Mouse (Mus musculus): Measurements from ENCODE around the gene Fto. TPM values are rescaled to one million over a fixed set of nuclear protein-coding genes. Genes with fewer than 3 reads are reported as not detected.

Gene Fto
- total and polyA plus RNA-seq, 3 experiments, result 8.4 to 43.2 (median 15.7) TPM

DNA sequence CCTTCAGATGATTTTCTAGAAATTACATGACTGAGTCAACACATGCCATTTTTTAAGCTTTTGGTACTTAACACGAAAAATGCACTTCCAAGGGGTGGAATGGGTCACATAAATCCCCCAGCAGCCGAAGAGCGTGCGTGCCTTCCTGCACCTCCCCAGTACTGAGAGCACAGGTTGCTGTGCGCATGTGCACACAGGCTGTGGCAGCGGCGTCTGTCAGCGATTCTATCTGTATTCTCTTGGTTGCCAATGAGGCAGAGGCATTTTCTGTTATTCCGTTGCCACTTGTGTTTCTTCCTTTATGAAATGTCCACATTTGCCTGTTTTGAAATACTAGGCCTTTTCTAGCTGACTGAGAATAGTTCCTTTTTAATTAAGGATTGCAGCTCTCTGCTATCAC is 324.4 kb downstream of the Fto start:
- dilution Hi-C loops (cut with MboI; ENCODE audit: extremely low pct_ligation_motif_present, extremely low pct_unique_long_range_greater_than_20kb, low sequenced_read_pairs) (no loop called here), in situ Hi-C loops (cut with MboI; ENCODE audit: low pct_ligation_motif_present, low pct_unique_long_range_greater_than_20kb, low sequenced_read_pairs) (no loop called here)
- Histone ChIP-seq H3K4me2 (ENCODE audit: insufficient read depth, low read depth, poor library complexity, severe bottlenecking) (no peak overlapping the region), H3K9ac (ENCODE audit: insufficient read depth, low read depth) (no peak overlapping the region), H3K79me2 (replicated peaks; ENCODE audit: control insufficient read depth, extremely low read depth, insufficient read depth, poor library complexity, severe bottlenecking) (no peaks in the 10 kb centered on the region), H3K4me3 (replicated peaks in 1 of 3; ENCODE audit: low read depth in 2 of 3, low read length in 2 of 3, poor library complexity in 1 of 3) (no peak overlapping the region), H3K27ac (ENCODE audit: insufficient read depth, low read depth) (no peak overlapping the region), H3K9me3 (replicated peaks; ENCODE audit: low read length) (no peaks in the 10 kb centered on the region), H3K4me1 (ENCODE audit: control insufficient read depth in 1 of 2, insufficient read depth in 2 of 2) (peaks cover 0 to 31% of the 10 kb centered on the region in 2 experiments; a peak in 2 of 4 replicates), H3K36me3 (replicated peaks in 1 of 2; ENCODE audit: control insufficient read depth in 1 of 2, insufficient read depth in 1 of 2, low read length in 1 of 2) (peaks cover 2 to 23% of the 10 kb centered on the region in 2 experiments), H3K27me3 (replicated peaks) (no peaks in the 10 kb centered on the region)
- TF ChIP-seq MEF2A (IDR thresholded peaks at IDR 0.05; ENCODE audit: borderline replicate concordance, low read depth, low read length) (no peak), ZKSCAN1 (IDR thresholded peaks at IDR 0.05; ENCODE audit: borderline replicate concordance, low read depth, low read length) (no peak), BHLHE40 (IDR thresholded peaks at IDR 0.05; ENCODE audit: low read depth, low read length) (no peak), KAT2A (IDR thresholded peaks at IDR 0.05; ENCODE audit: insufficient replicate concordance, low read length) (no peak), PAX5 (IDR thresholded peaks at IDR 0.05; ENCODE audit: low read length) (no peak), MAX (IDR thresholded peaks at IDR 0.05; ENCODE audit: low read length) (no peak)
- DNase-seq (ENCODE audit: extremely low read depth), result no peak

DNA sequence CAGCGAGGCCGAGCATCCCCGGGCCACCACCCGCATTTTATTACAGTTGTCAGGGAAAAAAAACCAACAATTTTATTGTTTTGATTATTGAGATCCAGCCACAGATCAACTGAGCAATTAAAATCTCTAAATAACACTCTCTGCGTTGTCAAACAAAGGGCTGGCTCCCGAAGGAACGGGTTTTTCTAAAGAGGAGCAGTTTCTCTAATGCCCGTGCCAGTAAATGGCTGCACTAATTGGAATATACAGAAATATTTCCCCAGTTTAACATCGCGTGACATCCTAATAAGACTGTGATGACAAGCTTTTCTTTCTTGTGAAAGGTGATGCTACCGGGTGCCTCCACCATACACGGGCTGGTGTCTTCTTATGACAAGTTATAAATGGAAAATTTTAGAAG is 324.9 kb downstream of the Fto start:
- DNase-seq (ENCODE audit: extremely low read depth), result no peak
- no peak overlapping the region for H3K9ac ChIP-seq (ENCODE audit: insufficient read depth, low read depth)
- TF ChIP-seq MXI1 (IDR thresholded peaks at IDR 0.05; ENCODE audit: low read depth, low read length), result no peak
- no peak for TF ChIP-seq MYC (IDR thresholded peaks at IDR 0.05; ENCODE audit: low read depth, low read length)
- no peak for TF ChIP-seq JUN (IDR thresholded peaks at IDR 0.05; ENCODE audit: insufficient read depth, low read depth, low read length)
- no peak for TF ChIP-seq ELF1 (IDR thresholded peaks at IDR 0.05; ENCODE audit: low read depth, low read length)
- no peak for TF ChIP-seq CTCF (conservative IDR thresholded peaks at IDR 0.05 in 1 of 2, IDR thresholded peaks at IDR 0.05 in 1 of 2; ENCODE audit: low read depth in 2 of 2, low read length in 2 of 2)
- TF ChIP-seq ZC3H11A (IDR thresholded peaks at IDR 0.05; ENCODE audit: low read depth, low read length), result no peak
- TF ChIP-seq BHLHE40 (IDR thresholded peaks at IDR 0.05; ENCODE audit: low read depth, low read length), result no peak
- no peak for TF ChIP-seq MAZ (IDR thresholded peaks at IDR 0.05; ENCODE audit: low read depth, low read length)
- TF ChIP-seq JUND (conservative IDR thresholded peaks at IDR 0.05; ENCODE audit: low read depth, low read length), result no peak
- TF ChIP-seq SMC3 (IDR thresholded peaks at IDR 0.05; ENCODE audit: low read depth, low read length), result no peak
- no peak for TF ChIP-seq GABPA (IDR thresholded peaks at IDR 0.05; ENCODE audit: insufficient replicate concordance, low read depth, low read length)
- no peak for TF ChIP-seq MAX (IDR thresholded peaks at IDR 0.05; ENCODE audit: low read length)
- TF ChIP-seq ETS1 (conservative IDR thresholded peaks at IDR 0.05; ENCODE audit: low read depth, low read length), result no peak
- TF ChIP-seq PAX5 (IDR thresholded peaks at IDR 0.05; ENCODE audit: low read length), result no peak
- no peak for TF ChIP-seq UBTF (IDR thresholded peaks at IDR 0.05; ENCODE audit: low read depth, low read length)
- TF ChIP-seq E2F4 (IDR thresholded peaks at IDR 0.05; ENCODE audit: insufficient replicate concordance, low read depth, low read length), result no peak
- no peak for TF ChIP-seq USF1 (IDR thresholded peaks at IDR 0.05; ENCODE audit: low read depth, low read length)
- no peaks in the 10 kb centered on the region for H3K27me3 ChIP-seq (replicated peaks)
- in situ Hi-C loops (cut with MboI; ENCODE audit: low pct_ligation_motif_present, low pct_unique_long_range_greater_than_20kb, low sequenced_read_pairs) (no loop called here), dilution Hi-C loops (cut with MboI; ENCODE audit: extremely low pct_ligation_motif_present, extremely low pct_unique_long_range_greater_than_20kb, low sequenced_read_pairs) (no loop called here)
- no peak overlapping the region for H3K4me3 ChIP-seq (replicated peaks in 1 of 3; ENCODE audit: low read depth in 2 of 3, low read length in 2 of 3, poor library complexity in 1 of 3)
- H3K4me2 ChIP-seq (ENCODE audit: insufficient read depth, low read depth, poor library complexity, severe bottlenecking), result no peak overlapping the region
- peaks cover 0 to 25% of the 10 kb centered on the region in 2 experiments; a peak in 2 of 4 replicates for H3K4me1 ChIP-seq (ENCODE audit: control insufficient read depth in 1 of 2, insufficient read depth in 2 of 2)
- no peaks in the 10 kb centered on the region for H3K9me3 ChIP-seq (replicated peaks; ENCODE audit: low read length)
- no peaks in the 10 kb centered on the region for H3K79me2 ChIP-seq (replicated peaks; ENCODE audit: control insufficient read depth, extremely low read depth, insufficient read depth, poor library complexity, severe bottlenecking)
- no peak overlapping the region for H3K27ac ChIP-seq (ENCODE audit: insufficient read depth, low read depth)
- peaks cover 2 to 25% of the 10 kb centered on the region in 2 experiments for H3K36me3 ChIP-seq (replicated peaks in 1 of 2; ENCODE audit: control insufficient read depth in 1 of 2, insufficient read depth in 1 of 2, low read length in 1 of 2)

Data from CH12.LX (cell line).